Mouse (Mus musculus) hindbrain, embryonic 11.5 days (tissue): Measurements from ENCODE around the gene Rnf123. TPM values are rescaled to one million over a fixed set of nuclear protein-coding genes. Genes with fewer than 3 reads are reported as not detected.
A peak's percentile ranks its signal among the peaks of the same experiment; 100 is the strongest.

Experiments
- ATAC-seq: fragments of 200-750 bp; cut with Nextera tagmentation; 2 replicates; pipeline ENCODE4 v1.8.0; 2017; ENCODE audit warnings: mild to moderate bottlenecking, moderate TSS enrichment, moderate library complexity; ENCODE audit not compliant: low FRiP score
- DNase-seq: peaks from one replicate; pipeline ENCODE4 v3.0.0-alpha.2; 2015; ENCODE audit warnings: low spot score
- H3K27ac ChIP-seq: fragments of 300-500 bp; sonication (generic); 2 replicates; pipeline ENCODE4 v1.5.1; 2014; ENCODE audit warnings: mild to moderate bottlenecking, low read depth, low read length
- H3K27me3 ChIP-seq: fragments of 300-500 bp; sonication (generic); 2 replicates; pipeline ENCODE4 v1.6.1; 2014; ENCODE audit warnings: mild to moderate bottlenecking, low read length, moderate library complexity, mixed read lengths; ENCODE audit not compliant: control insufficient read depth, insufficient read depth
- H3K36me3 ChIP-seq: fragments of 300-500 bp; sonication (generic); 2 replicates; pipeline ENCODE4 v1.6.1; 2014; ENCODE audit warnings: mild to moderate bottlenecking, low read length, moderate library complexity, mixed read lengths; ENCODE audit not compliant: control insufficient read depth, insufficient read depth
- H3K4me1 ChIP-seq: fragments of 300-500 bp; sonication (generic); replicated peaks from 2 replicates; pipeline ENCODE4 v1.6.1; 2014; ENCODE audit warnings: low read length, mixed read lengths; ENCODE audit not compliant: control insufficient read depth, insufficient read depth
- H3K4me2 ChIP-seq: fragments of 300-500 bp; sonication (generic); replicated peaks from 2 replicates; pipeline ENCODE4 v1.6.1; 2014; ENCODE audit warnings: mild to moderate bottlenecking, low read depth, low read length
- H3K4me3 ChIP-seq: fragments of 300-500 bp; sonication (generic); 2 replicates; pipeline ENCODE4 v1.5.1; 2014; ENCODE audit warnings: low read depth, low read length
- H3K9ac ChIP-seq: fragments of 300-500 bp; sonication (generic); 2 replicates; pipeline ENCODE4 v1.6.1; 2014; ENCODE audit warnings: low read depth, low read length
- H3K9me3 ChIP-seq: fragments of 300-500 bp; sonication (generic); 2 replicates; pipeline ENCODE4 v1.6.1; 2016; ENCODE audit warnings: low read length; ENCODE audit not compliant: control insufficient read depth
- WGBS: fragments of 180-500 bp; shearing (Covaris S2); extraction: QIAGEN DNeasy Blood & Tissue Kit; methylation state at CpG from one replicate; pipeline ENCODE4 v1.1.7; 2014; 5-methylcytosine and 5-hydroxymethylcytosine counted together
- polyA plus RNA-seq: library from polyadenylated mRNA; unstranded; fragments of >200 nt; fragmentation: Nextera tagmentation; extraction: Ambion mirVana; gene quantifications from 2 replicates; pipeline ENCODE4 v1.2.1, GENCODE M21; 2014

Gene Rnf123
- polyA plus RNA-seq, 1 experiment from 2014 or later: 26.5 TPM

DNA sequence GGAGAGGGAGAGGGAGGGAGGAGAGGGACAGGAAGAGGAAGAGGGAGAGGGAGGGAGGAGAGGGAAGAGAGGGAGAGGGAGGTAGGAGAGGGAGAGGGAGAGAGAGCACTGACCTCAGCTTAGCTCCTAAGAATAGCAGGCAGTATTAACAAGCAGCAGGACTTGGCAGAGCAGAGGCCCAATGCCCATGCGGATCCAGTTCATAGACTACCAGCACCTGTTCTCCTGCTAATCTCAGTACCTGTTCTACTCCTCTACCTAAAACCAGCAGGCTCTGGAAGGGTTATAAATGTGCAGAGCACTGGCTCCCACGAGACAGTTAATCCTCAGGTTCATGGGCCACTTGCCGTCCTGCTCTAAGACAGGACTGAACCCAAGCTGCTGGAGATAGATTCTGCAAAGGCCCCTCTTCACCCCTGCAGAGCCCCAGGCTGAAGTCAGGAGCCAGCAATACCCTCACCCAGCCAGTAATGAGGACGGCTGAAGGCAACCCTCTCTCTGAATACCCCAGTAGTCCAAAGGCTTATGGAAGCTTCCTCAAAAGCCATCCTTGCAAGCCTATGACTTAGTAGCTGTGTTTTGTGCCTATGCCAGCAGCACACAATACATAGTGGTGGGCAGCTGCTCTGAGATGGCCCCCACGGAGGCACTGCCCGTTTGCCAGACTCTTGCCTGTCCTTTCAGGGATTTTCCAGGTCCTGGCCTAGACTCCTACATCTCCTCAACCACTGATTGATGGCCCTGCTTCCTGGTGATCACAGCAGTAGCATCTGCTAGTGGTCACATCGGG is 9.8 kb downstream of the Rnf123 start:
- Histone ChIP-seq H3K9ac (no peak overlapping the region), H3K27me3 (no peaks in the 10 kb centered on the region), H3K4me2 (no peak overlapping the region), H3K4me1 (peaks cover 3% of the 10 kb centered on the region; the same call in 1 of the 2 replicates), H3K36me3 (no peaks in the 10 kb centered on the region), H3K9me3 (no peaks in the 10 kb centered on the region), H3K4me3 (no peak overlapping the region), H3K27ac (no peak overlapping the region)
- DNase-seq (no peak), ATAC-seq (no peak)
- WGBS: 65% methylated on average over 7 of the region's 7 CpGs

GRCm38 (mm10) chr9:108072481-108072924 is 10.6 kb downstream of the Rnf123 start:
- no peaks in the 10 kb centered on the region for H3K36me3 ChIP-seq
- H3K27ac ChIP-seq: no peak overlapping the region
- no peak overlapping the region for H3K4me3 ChIP-seq
- no peak for ATAC-seq
- DNase-seq: no peak
- H3K27me3 ChIP-seq: no peaks in the 10 kb centered on the region
- 70% methylated on average over 9 of the region's 9 CpGs for WGBS
- no peaks in the 10 kb centered on the region for H3K4me1 ChIP-seq
- H3K9ac ChIP-seq: no peak overlapping the region
- H3K9me3 ChIP-seq: no peaks in the 10 kb centered on the region
- H3K4me2 ChIP-seq: no peak overlapping the region

- H3K9ac ChIP-seq: no peak overlapping the region
- WGBS: 79% methylated on average over 4 of the region's 4 CpGs
- no peak for ATAC-seq
- no peak overlapping the region for H3K4me3 ChIP-seq
- no peak for DNase-seq
- no peak overlapping the region for H3K4me2 ChIP-seq
- H3K27ac ChIP-seq: no peak overlapping the region
- no peaks in the 10 kb centered on the region for H3K36me3 ChIP-seq
- H3K4me1 ChIP-seq: no peaks in the 10 kb centered on the region
- H3K27me3 ChIP-seq: no peaks in the 10 kb centered on the region
- H3K9me3 ChIP-seq: no peaks in the 10 kb centered on the region
Measured at GRCm38 (mm10) chr9:108071801-108072200, 11.3 kb downstream of the Rnf123 start.

- Histone ChIP-seq H3K4me1 (no peaks in the 10 kb centered on the region), H3K4me3 (no peak overlapping the region), H3K4me2 (no peak overlapping the region), H3K27me3 (no peaks in the 10 kb centered on the region), H3K9ac (no peak overlapping the region), H3K9me3 (no peaks in the 10 kb centered on the region), H3K36me3 (no peaks in the 10 kb centered on the region), H3K27ac (no peak overlapping the region)
- DNase-seq (no peak), ATAC-seq (no peak)
- WGBS: 94% methylated on average over 7 of the region's 7 CpGs
Measured at GRCm38 (mm10) chr9:108069529-108069928, 13.6 kb downstream of the Rnf123 start.

GRCm38 (mm10) chr9:108069007-108069406 is 14.1 kb downstream of the Rnf123 start:
- DNase-seq (no peak), ATAC-seq (no peak)

DNA sequence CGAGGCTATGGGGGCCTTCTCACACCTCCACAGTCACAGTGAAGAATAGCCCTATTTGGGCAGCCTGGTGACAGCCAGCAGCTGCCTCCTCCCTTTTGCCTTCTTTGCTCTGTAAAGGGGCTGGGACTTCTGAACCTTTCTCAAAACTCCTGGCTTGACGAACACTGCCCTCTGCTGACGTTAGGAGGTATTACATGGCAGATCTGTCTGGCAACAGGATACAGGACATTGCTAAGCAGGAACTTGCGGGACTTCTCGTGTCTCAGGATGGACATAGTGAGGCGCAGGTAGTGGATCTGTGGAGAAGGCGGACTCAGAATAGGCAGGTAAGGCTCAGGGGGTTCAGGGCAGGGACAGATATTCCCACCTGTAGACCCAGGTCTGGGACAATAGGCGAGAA is 15.2 kb downstream of the Rnf123 start:
- Histone ChIP-seq H3K4me1 (no peaks in the 10 kb centered on the region), H3K27ac (no peak overlapping the region), H3K4me3 (no peak overlapping the region), H3K36me3 (no peaks in the 10 kb centered on the region), H3K4me2 (no peak overlapping the region), H3K27me3 (no peaks in the 10 kb centered on the region), H3K9ac (no peak overlapping the region), H3K9me3 (no peaks in the 10 kb centered on the region)
- ATAC-seq: no peak
- peak; percentile 90 for DNase-seq
- 24% methylated on average over 8 of the region's 8 CpGs for WGBS

More at GRCm38 (mm10) chr9:108069007-108069406, 14.1 kb downstream of the Rnf123 start:
- Histone ChIP-seq H3K27me3 (no peaks in the 10 kb centered on the region), H3K27ac (no peak overlapping the region), H3K9me3 (no peaks in the 10 kb centered on the region), H3K9ac (no peak overlapping the region), H3K4me2 (no peak overlapping the region), H3K36me3 (no peaks in the 10 kb centered on the region), H3K4me3 (no peak overlapping the region), H3K4me1 (no peaks in the 10 kb centered on the region)
- 88% methylated on average over 9 of the region's 9 CpGs for WGBS

- H3K9me3 ChIP-seq: no peaks in the 10 kb centered on the region
- H3K36me3 ChIP-seq: no peaks in the 10 kb centered on the region
- no peak overlapping the region for H3K27ac ChIP-seq
- H3K9ac ChIP-seq: no peak overlapping the region
- H3K4me1 ChIP-seq: no peaks in the 10 kb centered on the region
- H3K27me3 ChIP-seq: no peaks in the 10 kb centered on the region
- 87% methylated on average over 7 of the region's 7 CpGs for whole genome bisulfite sequencing
- H3K4me3 ChIP-seq: no peak overlapping the region
- ATAC-seq (no peak), DNase-seq (no peak)
- no peak overlapping the region for H3K4me2 ChIP-seq
Measured at GRCm38 (mm10) chr9:108067199-108067598, 15.9 kb downstream of the Rnf123 start.

DNA sequence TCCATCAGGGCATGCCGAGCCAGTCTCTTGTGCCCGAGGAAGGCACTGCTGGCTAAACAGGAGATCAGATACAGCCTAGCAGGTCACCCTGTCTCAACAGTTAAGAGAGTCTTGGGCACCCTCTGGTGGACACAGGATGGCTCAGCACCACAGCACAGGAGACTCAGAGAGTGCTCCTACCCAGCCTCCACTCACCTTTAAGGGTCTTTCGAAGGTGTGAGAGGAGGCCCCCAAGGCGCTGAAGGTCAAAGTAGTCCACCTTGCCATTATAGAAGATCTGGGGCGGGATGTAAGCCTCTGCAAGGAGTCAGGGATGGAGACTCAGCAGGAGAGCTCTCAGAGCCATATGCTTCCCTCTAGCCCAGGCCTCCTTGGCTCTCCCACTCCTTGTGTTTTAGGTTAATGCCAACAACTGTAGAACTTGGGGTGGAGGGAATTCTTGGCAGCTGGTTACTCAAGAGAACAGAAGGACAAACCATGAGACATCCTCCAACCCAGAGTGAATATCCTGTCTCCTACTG is 17.6 kb downstream of the Rnf123 start:
- H3K4me1 ChIP-seq: no peaks in the 10 kb centered on the region
- no peak overlapping the region for H3K27ac ChIP-seq
- WGBS: 54% methylated on average over 5 of the region's 5 CpGs
- peak; percentile 74 for DNase-seq
- H3K4me2 ChIP-seq: no peak overlapping the region
- no peaks in the 10 kb centered on the region for H3K36me3 ChIP-seq
- no peak for ATAC-seq
- no peaks in the 10 kb centered on the region for H3K27me3 ChIP-seq
- H3K9ac ChIP-seq: no peak overlapping the region
- H3K4me3 ChIP-seq: no peak overlapping the region
- H3K9me3 ChIP-seq: no peaks in the 10 kb centered on the region

DNA sequence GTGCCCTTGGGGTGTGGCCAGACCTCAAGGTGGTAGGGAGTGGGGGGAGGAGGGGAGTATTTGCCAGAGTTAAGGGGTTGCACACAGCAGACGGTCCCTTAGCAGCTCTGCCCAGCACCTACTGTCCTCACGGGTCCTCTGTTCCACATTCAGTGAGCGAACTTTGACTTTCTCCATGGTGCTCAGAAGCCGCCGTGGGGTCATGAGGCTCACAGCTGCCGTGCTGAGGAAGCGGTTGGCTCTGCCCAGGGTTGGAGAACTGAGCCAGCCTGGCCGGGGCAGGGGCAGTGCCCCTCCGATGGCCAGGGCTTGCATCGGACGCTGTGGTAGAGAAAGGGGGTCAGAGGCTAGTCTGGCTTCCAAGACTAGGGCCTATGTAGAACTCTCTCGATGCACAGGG is 19.8 kb downstream of the Rnf123 start:
- H3K4me2 ChIP-seq: no peak overlapping the region
- no peak overlapping the region for H3K4me3 ChIP-seq
- H3K9ac ChIP-seq: no peak overlapping the region
- no peaks in the 10 kb centered on the region for H3K4me1 ChIP-seq
- ATAC-seq (no peak), DNase-seq (no peak)
- 90% methylated on average over 12 of the region's 12 CpGs for WGBS
- H3K27ac ChIP-seq: no peak overlapping the region
- 0 out of 2 replicates have a peak, but pooled peaks cover 2% of the 10 kb centered on the region for H3K36me3 ChIP-seq
- no peaks in the 10 kb centered on the region for H3K27me3 ChIP-seq
- no peaks in the 10 kb centered on the region for H3K9me3 ChIP-seq
